Mouse (Mus musculus) 416B (cell line): ENCODE measurements around the gene Metap1d.

ENCODE experiments used
- DNase-seq: peaks from one replicate; pipeline ENCODE4 v3.0.0; 2011; ENCODE audit warnings: low read depth

Metap1d gene

DNA sequence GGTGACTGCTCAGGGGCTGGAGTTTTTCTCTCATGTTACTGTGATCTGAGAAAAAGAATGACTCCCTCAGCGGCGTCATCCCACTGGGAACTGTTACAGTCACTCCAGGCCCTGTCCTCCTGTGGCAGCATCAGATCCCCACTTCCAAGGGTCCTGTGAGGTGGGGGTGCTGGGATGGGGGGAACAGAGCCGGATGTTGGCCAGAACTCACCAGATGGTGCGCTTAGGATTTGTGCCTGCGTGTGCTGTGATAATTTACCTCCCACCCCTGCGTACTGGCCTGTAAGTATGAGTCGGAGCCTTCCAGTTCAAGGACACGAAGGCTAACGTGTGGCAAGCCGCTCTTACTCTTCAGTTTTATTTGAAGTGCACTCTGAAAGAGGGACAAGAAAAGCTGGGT lies 22.2 kb downstream of the Metap1d start:
- DNase-seq, result no peak

GRCm38 (mm10) chr2:71475760-71476159 lies 22.7 kb downstream of the Metap1d start:
- DNase-seq, result no peak

- no peak for DNase-seq
These were observed 24.7 kb downstream of the Metap1d start for GRCm38 (mm10) chr2:71477787-71478186.

- DNase-seq, result no peak
These were observed 26.8 kb downstream of the Metap1d start for GRCm38 (mm10) chr2:71479917-71480316.

GRCm38 (mm10) chr2:71481825-71482224 lies 28.7 kb downstream of the Metap1d start:
- peak; percentile 78 for DNase-seq

- DNase-seq, result no peak
These were observed 30.1 kb downstream of the Metap1d start for GRCm38 (mm10) chr2:71483046-71483716.

DNA sequence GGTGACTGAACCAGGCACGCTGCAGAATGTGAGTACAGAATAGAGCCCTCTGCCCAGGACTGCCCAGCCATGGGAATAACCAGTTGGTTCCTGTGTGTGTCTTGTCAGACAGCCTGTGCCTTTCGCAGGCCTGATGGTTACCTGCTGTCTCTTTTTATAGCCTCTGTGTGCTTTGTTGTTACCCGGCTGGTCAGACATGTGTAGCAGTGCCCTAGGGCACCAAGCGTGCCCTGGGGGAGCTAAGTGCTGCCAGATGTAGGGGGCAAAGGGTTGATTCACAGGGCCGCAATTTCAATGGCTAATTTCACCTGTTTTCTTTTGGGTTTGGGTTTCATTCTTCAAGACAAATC lies 30.6 kb downstream of the Metap1d start:
- no peak for DNase-seq

GRCm38 (mm10) chr2:71491295-71491694 lies 38.2 kb downstream of the Metap1d start:
- DNase-seq, result no peak

DNA sequence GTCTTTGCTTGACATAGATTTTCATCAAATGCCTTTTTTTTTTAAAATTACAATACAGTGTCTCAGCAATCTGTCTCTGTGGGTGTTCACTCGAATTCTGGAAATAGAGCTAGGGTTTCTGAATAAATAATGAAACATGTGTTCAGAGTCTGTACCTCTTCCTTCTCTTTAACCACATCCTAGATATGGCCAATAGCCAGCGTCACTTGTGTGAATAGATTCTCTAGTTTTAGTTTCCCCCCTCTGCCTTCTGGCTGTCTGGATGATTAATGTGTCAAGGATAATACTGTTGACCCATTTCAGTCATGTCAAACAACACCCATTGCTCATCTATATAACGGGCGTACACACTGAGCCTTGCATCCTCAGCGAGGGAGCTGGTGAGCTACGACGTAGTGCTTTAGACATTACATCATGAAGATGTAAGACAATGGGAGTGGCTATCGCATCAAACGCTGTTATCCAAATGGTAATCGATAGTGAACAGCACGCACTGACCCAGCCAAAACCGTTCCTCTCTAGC lies 40.1 kb downstream of the Metap1d start:
- DNase-seq, result peak; percentile 80

- DNase-seq, result no peak
These were observed 41.4 kb downstream of the Metap1d start for GRCm38 (mm10) chr2:71494503-71494902.

DNA sequence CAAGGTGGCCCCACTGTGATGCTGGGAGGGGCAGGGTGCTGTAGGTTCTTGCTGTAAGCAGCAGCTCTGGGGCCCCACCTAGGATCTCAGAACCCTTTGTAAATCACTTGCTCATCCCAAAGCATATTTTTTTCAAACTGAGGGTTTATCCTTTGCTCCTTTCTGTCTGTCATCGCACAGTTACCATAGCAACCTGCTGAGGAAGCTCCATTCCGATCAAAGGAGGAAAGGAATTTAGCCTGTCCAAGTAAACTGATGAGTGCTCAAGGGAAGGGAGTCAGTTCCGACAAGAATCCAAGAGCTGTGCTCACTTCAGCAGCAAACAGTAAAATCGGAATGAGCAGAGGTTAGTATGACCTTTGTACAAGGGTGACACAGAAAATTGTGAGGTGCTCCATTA lies 41.9 kb downstream of the Metap1d start:
- DNase-seq, result no peak

DNA sequence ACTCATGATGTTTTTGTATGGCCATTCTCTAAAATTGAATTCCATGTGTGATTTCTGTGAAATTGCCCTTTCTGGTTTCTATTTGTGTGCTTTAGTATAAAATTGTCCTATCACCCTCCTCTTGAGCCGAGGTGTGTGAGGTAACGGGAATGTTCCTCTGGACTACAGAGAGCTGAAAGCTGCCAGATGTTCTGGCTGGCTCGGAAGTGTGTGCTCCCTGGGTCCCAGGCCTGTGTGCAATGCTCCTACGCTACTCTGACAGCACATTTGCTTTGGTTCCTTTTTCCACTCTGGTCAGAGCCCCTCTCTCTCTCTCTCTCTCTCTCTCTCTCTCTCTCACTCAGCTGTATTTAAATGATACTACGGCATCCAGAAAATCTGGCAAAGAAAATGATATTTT lies 44.1 kb downstream of the Metap1d start:
- DNase-seq, result peak; percentile 14

DNA sequence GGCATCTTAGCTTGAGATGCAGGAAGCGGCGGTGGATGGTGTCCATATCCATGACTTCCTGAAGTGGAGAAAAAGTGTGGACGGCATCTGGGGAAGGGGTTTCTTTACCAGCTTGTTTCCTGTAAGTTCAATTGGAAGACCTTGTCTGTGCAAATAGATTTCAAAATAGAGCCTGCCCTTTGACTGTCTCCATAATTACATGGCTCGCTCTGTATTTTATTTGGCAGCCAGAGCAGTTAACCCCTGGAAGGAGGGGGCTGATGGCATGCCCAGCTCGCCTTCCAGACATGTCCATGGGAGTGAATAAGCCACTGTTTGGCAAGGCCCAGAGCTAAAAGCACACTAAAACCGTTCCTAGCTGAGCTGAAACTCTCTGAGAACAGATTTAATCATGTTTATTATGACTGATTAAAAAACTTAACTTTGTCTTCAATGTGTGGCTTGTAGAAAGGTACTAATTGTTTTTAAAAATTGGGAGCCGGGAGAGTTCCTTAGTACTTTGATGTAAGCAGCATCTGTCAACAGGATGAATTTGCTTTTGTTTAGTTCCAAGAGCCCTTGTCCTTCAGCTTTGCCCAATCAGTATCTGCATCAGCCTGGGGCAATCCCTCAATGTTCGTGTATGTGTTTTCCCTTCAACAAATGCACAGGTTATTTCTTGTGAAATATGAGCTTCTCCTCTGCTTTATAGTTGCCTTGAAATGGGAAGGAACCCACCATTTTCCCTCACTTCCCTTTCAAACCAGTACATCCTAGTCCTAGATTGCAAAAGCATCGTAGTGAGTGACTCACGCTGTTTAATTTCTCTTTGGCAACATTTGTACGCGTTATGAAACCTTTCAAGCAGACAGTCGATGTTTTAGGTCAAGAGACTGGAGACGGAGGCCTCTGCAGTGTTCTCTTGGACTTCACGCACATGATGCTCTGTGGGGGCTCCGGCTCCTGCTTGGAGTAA lies 46.5 kb downstream of the Metap1d start:
- DNase-seq, result peak; percentile 94

- DNase-seq, result no peak
These were observed 51.8 kb downstream of the Metap1d start for GRCm38 (mm10) chr2:71504852-71505251.

DNA sequence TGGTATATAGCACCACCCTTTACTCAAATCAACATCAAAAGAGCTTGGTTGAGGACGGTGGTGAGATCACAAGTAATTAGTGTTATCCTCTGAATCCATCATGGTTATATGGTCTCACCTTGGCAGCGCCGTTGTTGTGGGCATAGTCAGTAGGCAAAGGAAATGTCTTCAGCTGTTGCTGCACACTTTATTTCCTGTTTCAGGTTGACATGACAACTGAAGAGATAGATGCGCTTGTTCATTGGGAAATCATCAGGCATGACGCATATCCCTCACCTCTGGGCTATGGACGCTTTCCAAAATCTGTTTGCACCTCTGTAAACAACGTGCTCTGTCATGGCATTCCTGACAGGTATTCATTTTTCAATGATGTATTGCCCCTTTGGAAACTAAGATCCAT lies 58.1 kb downstream of the Metap1d start:
- DNase-seq, result no peak

DNA sequence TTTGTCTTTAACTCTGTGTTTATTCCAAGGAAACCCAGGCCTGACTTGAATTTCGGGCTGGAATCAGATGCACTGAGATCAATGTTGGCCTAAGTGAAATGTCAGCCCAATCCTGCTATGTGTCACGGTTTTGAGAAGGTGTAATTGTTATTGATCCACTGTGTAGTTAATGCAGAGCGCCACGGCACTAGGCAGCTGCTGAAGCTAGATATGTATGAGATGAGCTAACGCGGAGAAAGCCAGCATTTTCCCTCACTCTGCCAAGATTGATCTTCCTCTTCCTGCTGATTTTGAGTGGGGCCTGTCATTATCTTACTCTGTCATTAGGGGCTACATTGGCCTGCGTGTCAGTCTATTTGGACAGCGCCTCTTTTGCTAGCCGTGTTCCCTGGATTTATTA lies 59.2 kb downstream of the Metap1d start:
- no peak for DNase-seq

DNA sequence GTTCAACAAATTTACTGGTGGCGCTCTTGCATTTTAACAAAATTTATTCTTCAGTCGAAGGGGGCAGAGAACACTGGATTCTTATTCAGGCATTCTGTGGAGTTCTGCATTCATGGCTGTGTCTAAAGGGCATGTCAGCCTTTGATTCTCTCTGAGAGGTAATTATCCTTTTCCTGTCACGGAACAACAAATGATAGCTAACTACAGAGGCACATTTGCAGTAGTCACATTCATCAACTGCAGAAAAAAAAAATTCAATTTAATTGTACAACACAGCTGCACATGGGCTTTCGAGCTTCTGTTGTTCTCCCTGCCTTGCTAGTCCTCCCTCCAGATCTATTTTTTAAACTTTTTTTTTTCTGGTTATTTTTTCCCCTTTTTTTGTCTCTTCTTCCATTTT lies 63.9 kb downstream of the Metap1d start:
- no peak for DNase-seq

GRCm38 (mm10) chr2:71517466-71518099 lies 64.5 kb downstream of the Metap1d start:
- no peak for DNase-seq

DNA sequence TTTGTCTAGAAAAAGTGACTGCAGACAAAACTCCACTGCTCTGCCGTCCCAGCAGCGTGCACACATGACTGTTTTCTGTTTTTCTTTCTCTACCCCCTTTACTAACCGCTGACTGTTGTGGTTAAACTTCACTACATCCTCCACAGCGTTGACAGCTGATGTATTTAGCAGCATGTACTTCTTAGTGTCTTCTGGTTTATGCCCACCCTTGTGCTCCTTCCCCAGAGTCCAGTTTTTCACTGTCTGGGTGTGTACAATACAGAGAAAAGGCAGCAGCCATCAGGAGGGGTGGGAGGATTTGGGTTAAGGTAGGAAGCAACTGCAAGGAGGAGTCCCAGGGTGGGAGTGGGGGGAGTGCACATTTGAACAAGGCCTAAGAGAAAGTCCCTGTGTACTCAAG lies 69.8 kb downstream of the Metap1d start:
- DNase-seq, result peak; percentile 75

- peak; percentile 31 for DNase-seq
These were observed 70.4 kb downstream of the Metap1d start for GRCm38 (mm10) chr2:71523431-71523830.

DNA sequence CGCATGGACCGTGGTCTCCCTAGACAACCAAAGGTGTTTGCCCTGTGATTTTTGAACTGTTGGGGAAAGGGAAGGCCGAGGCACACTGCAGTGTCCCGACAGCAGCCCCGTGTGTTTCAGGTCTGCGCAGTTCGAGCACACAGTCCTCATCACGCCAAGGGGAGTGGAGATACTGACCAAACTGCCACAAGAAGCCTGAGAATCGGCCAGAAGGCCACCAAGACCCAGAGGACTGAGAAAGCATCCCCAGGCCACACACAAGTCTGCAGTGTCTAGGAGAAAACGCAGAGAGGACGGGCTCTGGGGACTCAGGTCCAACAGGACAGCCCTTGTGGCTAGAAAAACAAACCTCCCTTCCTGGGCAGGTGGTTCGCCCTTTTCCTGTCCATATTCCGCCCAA lies 71.7 kb downstream of the Metap1d start:
- no peak for DNase-seq

DNA sequence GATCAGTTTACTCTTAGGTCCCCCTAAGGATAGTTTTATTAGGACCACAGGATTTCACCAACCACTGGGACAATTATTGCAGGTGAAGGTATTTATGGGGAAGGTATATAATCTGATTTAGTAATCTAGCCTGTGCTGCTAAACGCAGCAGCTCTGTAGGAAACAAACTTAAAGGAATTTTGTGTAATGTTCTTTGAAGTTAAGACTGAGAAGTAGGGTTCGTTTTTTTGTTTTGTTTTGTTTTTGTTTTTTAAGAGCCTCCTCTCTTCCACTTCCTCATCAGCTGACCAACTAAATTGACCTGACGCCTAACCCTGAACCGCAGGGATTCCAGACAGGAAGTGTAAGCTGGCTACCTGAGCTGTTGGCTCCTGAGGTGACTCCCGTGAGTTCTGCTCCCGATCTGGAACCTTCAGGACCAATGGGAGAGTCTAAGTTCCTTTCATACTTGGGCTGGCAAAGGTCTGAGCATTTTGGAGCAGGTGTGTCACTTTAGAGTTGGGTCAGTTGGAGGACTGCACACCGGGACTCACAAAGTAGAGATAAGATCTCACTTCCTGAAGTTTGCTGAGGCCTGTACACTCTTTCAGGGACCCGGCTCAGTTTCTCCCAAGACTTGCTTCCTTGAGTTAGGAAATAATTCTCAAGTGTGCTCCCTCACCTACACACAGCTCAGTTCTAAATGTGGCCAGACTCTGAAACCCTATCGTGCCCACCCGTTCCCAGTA lies 73.7 kb downstream of the Metap1d start:
- DNase-seq, result no peak
